ENCODE assay signal across 16 mouse cellular contexts in the genomic region with DNA sequence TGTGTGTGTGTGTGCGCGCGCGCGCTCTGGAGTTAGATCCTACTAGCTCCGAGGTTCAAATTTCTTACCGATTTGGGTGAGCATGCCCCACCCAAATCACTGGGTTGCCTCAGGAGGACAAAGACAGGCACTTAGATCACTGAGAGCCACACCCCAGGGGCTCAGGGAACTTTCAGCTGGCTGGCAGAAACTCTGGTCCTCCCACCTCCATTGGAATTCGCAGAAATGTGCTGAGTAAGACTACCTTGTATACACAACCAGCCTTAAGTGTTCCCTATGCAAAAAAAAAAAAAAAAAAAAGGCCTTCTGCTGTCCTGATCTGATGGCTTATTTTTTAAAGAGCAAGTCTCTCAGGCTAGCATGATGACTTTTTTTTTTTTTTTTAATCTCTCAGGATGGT. TPM values are rescaled to one million over a fixed set of nuclear protein-coding genes. Genes with fewer than 3 reads are reported as not detected.
DNase-seq lines count a peak whose midpoint lies in the region; ATAC-seq and TF ChIP-seq lines count a peak whose summit lies in the region.
"Had no signal": no experiment of that assay in that cellular context is flagged by ENCODE, and none has a peak within 500 bp of the region (broad histone marks: within the 10 kb centered on the region; RNA-seq: fewer than 3 reads in every experiment).

No protein-coding gene starts in this region.

- H3K27ac ChIP-seq in lung, embryonic 14.5 days (ENCODE audit: low read depth): no peak overlapping the region
- peak overlapping the region; percentile 25; the same call in 1 of the 2 replicates for H3K27ac ChIP-seq in lung, embryonic 15.5 days
- H3K27ac ChIP-seq in midbrain, embryonic 11.5 days (ENCODE audit: low read depth, low read length): no peak overlapping the region

- H3K27me3 ChIP-seq in lung, embryonic 14.5 days (ENCODE audit: insufficient read depth, low read length): no peaks in the 10 kb centered on the region
- H3K27me3 ChIP-seq in lung, embryonic 15.5 days: no peaks in the 10 kb centered on the region
- H3K27me3 ChIP-seq in midbrain, embryonic 11.5 days (ENCODE audit: control insufficient read depth, insufficient read depth, low read length): no peaks in the 10 kb centered on the region
- H3K27me3 ChIP-seq: hindbrain, embryonic 13.5 days; Patski had no signal

- H3K4me2 ChIP-seq in lung, embryonic 14.5 days: no peak overlapping the region
- no peak overlapping the region for H3K4me2 ChIP-seq in lung, embryonic 15.5 days
- H3K4me2 ChIP-seq in midbrain, embryonic 11.5 days: no peak overlapping the region
- H3K4me2 ChIP-seq: hindbrain, embryonic 13.5 days had no signal

- no peak for TF ChIP-seq POLR2A in lung, adult 2 months (IDR thresholded peaks at IDR 0.05; ENCODE audit: borderline replicate concordance, extremely low read depth, low read depth, low read length)

- intact Hi-C loops in gastrocnemius, postnatal 14 days (cut with DNase I; ENCODE audit: low total_unique reads): no loop called here

- TF ChIP-seq CTCF in lung, embryonic 14.5 days (IDR thresholded peaks at IDR 0.05; ENCODE audit: low read depth): no peak
- no peak for TF ChIP-seq CTCF in lung, adult 2 months (IDR thresholded peaks at IDR 0.05; ENCODE audit: insufficient read depth, low read length)

- H3K9ac ChIP-seq in lung, embryonic 14.5 days: no peak overlapping the region
- H3K9ac ChIP-seq in lung, embryonic 15.5 days: no peak overlapping the region
- H3K9ac ChIP-seq in midbrain, embryonic 11.5 days (ENCODE audit: low read length): no peak overlapping the region

- H3K9me3 ChIP-seq in lung, embryonic 14.5 days (ENCODE audit: low read depth, low read length): no peaks in the 10 kb centered on the region
- H3K9me3 ChIP-seq in lung, embryonic 15.5 days: no peaks in the 10 kb centered on the region
- no peaks in the 10 kb centered on the region for H3K9me3 ChIP-seq in midbrain, embryonic 11.5 days (ENCODE audit: control insufficient read depth, low read length)
- H3K9me3 ChIP-seq: hindbrain, embryonic 13.5 days had no signal

- WGBS in lung, embryonic 14.5 days: 48% methylated on average over 8 of the region's 8 CpGs
- 64% methylated on average over 8 of the region's 8 CpGs for WGBS in lung, adult 2 months
- 48% methylated on average over 8 of the region's 8 CpGs for WGBS in lung, embryonic 15.5 days
- WGBS in midbrain, embryonic 11.5 days: 62% methylated on average over 8 of the region's 8 CpGs

- ATAC-seq in lung, embryonic 14.5 days (ENCODE audit: insufficient read depth): no peak
- no peak for ATAC-seq in lung, embryonic 15.5 days (ENCODE audit: borderline replicate concordance, extremely low read depth, low FRiP score, low TSS enrichment)
- ATAC-seq in midbrain, embryonic 11.5 days (ENCODE audit: low FRiP score): no peak
- ATAC-seq: Patski had no signal

- DNase-seq in gastrocnemius, adult 18-20 months (ENCODE audit: low spot score): peak; percentile 6
- DNase-seq in gastrocnemius, postnatal 14 days: no peak
- peak; percentile 58 for DNase-seq in lung, embryonic 14.5 days
- DNase-seq in lung, adult 2 months: no peak
- DNase-seq in urinary bladder, adult 18-20 months (ENCODE audit: low spot score in 2 of 2): no peak
- DNase-seq in midbrain, embryonic 11.5 days (ENCODE audit: low spot score, missing footprints): no peak
- DNase-seq in urinary bladder, postnatal 10 days (ENCODE audit: low spot score): no peak
- DNase-seq: adrenal gland, postnatal 25 days; gastrocnemius, postnatal 25 days; thymus, postnatal 14 days had no signal

- H3K4me3 ChIP-seq in lung, embryonic 14.5 days (ENCODE audit: low read depth, low read length): no peak overlapping the region
- H3K4me3 ChIP-seq in lung, adult 2 months (replicated peaks; ENCODE audit: extremely low read depth, low read depth, low read length): no peak overlapping the region
- H3K4me3 ChIP-seq in lung, embryonic 15.5 days: no peak overlapping the region
- no peak overlapping the region for H3K4me3 ChIP-seq in midbrain, embryonic 11.5 days (ENCODE audit: low read depth, low read length)
- H3K4me3 ChIP-seq: hindbrain, embryonic 13.5 days had no signal

- peaks cover 11% of the 10 kb centered on the region; the same call in 1 of the 2 replicates for H3K36me3 ChIP-seq in lung, embryonic 14.5 days (ENCODE audit: insufficient read depth)
- peaks cover 9% of the 10 kb centered on the region; the same call in 1 of the 2 replicates for H3K36me3 ChIP-seq in lung, embryonic 15.5 days
- H3K36me3 ChIP-seq in midbrain, embryonic 11.5 days (ENCODE audit: control insufficient read depth, insufficient read depth, low read length): peaks cover 5% of the 10 kb centered on the region; the same call in 1 of the 2 replicates

- peaks cover 10% of the 10 kb centered on the region for H3K4me1 ChIP-seq in lung, embryonic 14.5 days (ENCODE audit: insufficient read depth)
- H3K4me1 ChIP-seq in lung, adult 2 months (ENCODE audit: control insufficient read depth, insufficient read depth, low read length): peaks cover 13% of the 10 kb centered on the region
- H3K4me1 ChIP-seq in lung, embryonic 15.5 days: peaks cover 34% of the 10 kb centered on the region
- H3K4me1 ChIP-seq in midbrain, embryonic 11.5 days (ENCODE audit: control insufficient read depth, insufficient read depth, low read length): peaks cover 21% of the 10 kb centered on the region

RNA-seq across cellular contexts. Expression of gene Mtcl1, which starts 30.1 kb away (rescaled TPM):
- total RNA-seq in gastrocnemius, adult 18-20 months (2021): 1 to 10 TPM; 5.4 TPM
- total RNA-seq in gastrocnemius, postnatal 14 days (2021): 1 to 10 TPM; 7.6 to 9.2 TPM
- polyA plus RNA-seq in lung, embryonic 14.5 days (2014; fragmentation: Nextera tagmentation; extraction: Ambion mirVana): 10.7 and 14.3 TPM in 2 replicates
- 30.6 and 32.1 TPM in 2 replicates for polyA plus RNA-seq in lung, adult 2 months (2012; rRNA removed)
- polyA plus RNA-seq in lung, embryonic 15.5 days (2015; fragmentation: Nextera tagmentation; extraction: Ambion mirVana): 7.9 and 10.4 TPM in 2 replicates
- polyA plus RNA-seq in midbrain, embryonic 11.5 days (2014; fragmentation: Nextera tagmentation; extraction: Ambion mirVana): 43.5 and 47.3 TPM in 2 replicates
- total RNA-seq: common myeloid progenitor, adult 5-6 weeks; megakaryocyte progenitor cell, adult 5-6 weeks; neutrophil, adult 5-6 weeks had no signal

Comparison
In these comparisons a context has a peak if more than half of its experiments do, and no peak if none do; other contexts are left out.
1. DNase-seq: peak in gastrocnemius, adult 18-20 months (single experiment) and lung, embryonic 14.5 days (single experiment); none in gastrocnemius, postnatal 14 days (single experiment), lung, adult 2 months (single experiment), urinary bladder, adult 18-20 months (0 of 2), midbrain, embryonic 11.5 days (single experiment) and urinary bladder, postnatal 10 days (single experiment).